Comparison of ENCODE assay signal across 27 mouse cellular contexts in genomic region chrX:140688335-140688734, GRCm38 (mm10). TPM values are rescaled to one million over a fixed set of nuclear protein-coding genes. Genes with fewer than 3 reads are reported as not detected.
DNase-seq lines count a peak whose midpoint lies in the region; ATAC-seq and TF ChIP-seq lines count a peak whose summit lies in the region.
"Had no signal": no experiment of that assay in that cellular context is flagged by ENCODE, and none has a peak within 500 bp of the region (broad histone marks: within the 10 kb centered on the region; RNA-seq: fewer than 3 reads in every experiment).

No protein-coding gene starts in this region.

- H3K36me3 ChIP-seq in lung, postnatal 0 days (ENCODE audit: insufficient read depth, low read length) = no peaks in the 10 kb centered on the region
- no peaks in the 10 kb centered on the region for H3K36me3 ChIP-seq in midbrain, embryonic 13.5 days
- H3K36me3 ChIP-seq: hindbrain, embryonic 10.5 days; hindbrain, embryonic 15.5 days; kidney, embryonic 15.5 days; liver, embryonic 12.5 days; neural tube, embryonic 13.5 days had no signal

- peak; percentile 72; the same call in 1 of the 2 replicates for ATAC-seq in lung, postnatal 0 days
- ATAC-seq in midbrain, embryonic 13.5 days = no peak
- ATAC-seq: forebrain, embryonic 13.5 days; inflammation-experienced regulatory T-cells, adult 6 months; liver, embryonic 12.5 days; liver, postnatal 0 days; Patski had no signal

- peak; percentile 24 for DNase-seq in cerebellum, adult 11-12 months
- DNase-seq in cerebellum, adult 8-10 months = no peak
- peak; percentile 9 to 52 for DNase-seq in lung, adult 18-20 months
- no peak for DNase-seq in lung, adult 2 months
- peak; percentile 39 for DNase-seq in lung, postnatal 0 days (ENCODE audit: low spot score)
- DNase-seq in left cerebral cortex, postnatal 14 days (ENCODE audit: low spot score in 2 of 2) = no peak
- no peak for DNase-seq in neural tube, embryonic 10.5 days (ENCODE audit: extremely low spot score, low spot score)
- DNase-seq: adrenal gland, postnatal 10 days; gastrocnemius, postnatal 10 days; heart, postnatal 10 days; kidney, adult 11 months; left cerebral cortex, postnatal 4 days; liver, postnatal 0 days had no signal

- TF ChIP-seq CTCF in lung, adult 2 months (IDR thresholded peaks at IDR 0.05; ENCODE audit: insufficient read depth, low read length) = no peak
- TF ChIP-seq CTCF in lung, postnatal 0 days (IDR thresholded peaks at IDR 0.05) = no peak

- H3K4me1 ChIP-seq in lung, adult 2 months (ENCODE audit: control insufficient read depth, insufficient read depth, low read length) = peaks cover 5% of the 10 kb centered on the region; the same call in 1 of the 2 replicates
- no peaks in the 10 kb centered on the region for H3K4me1 ChIP-seq in lung, postnatal 0 days (ENCODE audit: insufficient read depth, low read depth, low read length)
- H3K4me1 ChIP-seq in midbrain, embryonic 13.5 days (replicated peaks) = no peaks in the 10 kb centered on the region
- H3K4me1 ChIP-seq: forebrain, embryonic 13.5 days; hindbrain, embryonic 10.5 days; hindbrain, embryonic 15.5 days; kidney, embryonic 15.5 days; liver, embryonic 12.5 days; neural tube, embryonic 13.5 days had no signal

- no peak overlapping the region for H3K9ac ChIP-seq in lung, postnatal 0 days (replicated peaks; ENCODE audit: low read depth)
- H3K9ac ChIP-seq in midbrain, embryonic 13.5 days (replicated peaks) = no peak overlapping the region
- H3K9ac ChIP-seq: forebrain, embryonic 13.5 days; heart, embryonic 13.5 days; hindbrain, embryonic 15.5 days; kidney, embryonic 15.5 days; liver, embryonic 12.5 days; liver, postnatal 0 days; neural tube, embryonic 13.5 days had no signal

- no peak overlapping the region for H3K4me3 ChIP-seq in lung, adult 2 months (replicated peaks; ENCODE audit: extremely low read depth, low read depth, low read length)
- no peak overlapping the region for H3K4me3 ChIP-seq in lung, postnatal 0 days (ENCODE audit: low read depth, low read length)
- H3K4me3 ChIP-seq in midbrain, embryonic 13.5 days (replicated peaks) = no peak overlapping the region
- H3K4me3 ChIP-seq: forebrain, embryonic 13.5 days; heart, embryonic 13.5 days; hindbrain, embryonic 10.5 days; hindbrain, embryonic 15.5 days; kidney, embryonic 15.5 days; layer of hippocampus, adult 2 months; liver, embryonic 12.5 days; myocyte; neural tube, embryonic 13.5 days had no signal

- H3K27ac ChIP-seq in lung, postnatal 0 days (ENCODE audit: low read length) = no peak overlapping the region; the same call in 1 of the 2 replicates
- no peak overlapping the region for H3K27ac ChIP-seq in midbrain, embryonic 13.5 days
- H3K27ac ChIP-seq: forebrain, embryonic 13.5 days; heart, embryonic 13.5 days; hindbrain, embryonic 10.5 days; hindbrain, embryonic 15.5 days; kidney, embryonic 15.5 days; layer of hippocampus, adult 2 months; liver, embryonic 12.5 days; neural tube, embryonic 13.5 days had no signal

- no peak overlapping the region for H3K4me2 ChIP-seq in lung, postnatal 0 days (replicated peaks; ENCODE audit: low read depth, low read length)
- no peak overlapping the region for H3K4me2 ChIP-seq in midbrain, embryonic 13.5 days (replicated peaks)
- H3K4me2 ChIP-seq: forebrain, embryonic 13.5 days; heart, embryonic 13.5 days; hindbrain, embryonic 15.5 days; kidney, embryonic 15.5 days; liver, embryonic 12.5 days; midbrain, embryonic 11.5 days; neural tube, embryonic 13.5 days had no signal

- no peaks in the 10 kb centered on the region for H3K27me3 ChIP-seq in lung, postnatal 0 days (replicated peaks; ENCODE audit: insufficient read depth, low read length)
- peaks cover 73% of the 10 kb centered on the region for H3K27me3 ChIP-seq in midbrain, embryonic 13.5 days

- intact Hi-C loops in left cerebral cortex, postnatal 14 days (cut with DNase I) = no loop called here

- no peak for TF ChIP-seq POLR2A in lung, adult 2 months (IDR thresholded peaks at IDR 0.05; ENCODE audit: borderline replicate concordance, extremely low read depth, low read depth, low read length)

- H3K9me3 ChIP-seq in lung, postnatal 0 days (ENCODE audit: low read length) = no peaks in the 10 kb centered on the region
- H3K9me3 ChIP-seq in midbrain, embryonic 13.5 days = no peaks in the 10 kb centered on the region
- H3K9me3 ChIP-seq: forebrain, embryonic 13.5 days; heart, embryonic 13.5 days; hindbrain, embryonic 10.5 days; hindbrain, embryonic 15.5 days; kidney, embryonic 15.5 days; liver, embryonic 12.5 days; neural tube, embryonic 13.5 days had no signal

- TF ChIP-seq EP300 in lung, postnatal 0 days (IDR thresholded peaks at IDR 0.05) = peak; percentile 78

- WGBS in lung, adult 2 months = 56% methylated on average over 2 of the region's 2 CpGs
- 64% methylated on average over 2 of the region's 2 CpGs for WGBS in lung, postnatal 0 days
- WGBS in midbrain, embryonic 13.5 days = 89% methylated on average over 2 of the region's 2 CpGs

RNA-seq across cellular contexts. Expression of gene Mid2, which starts 23.9 kb away (rescaled TPM):
- polyA plus RNA-seq in lung, adult 2 months (2012; rRNA removed) = 20.8 and 23.3 TPM in 2 replicates
- 7.7 and 9.0 TPM in 2 replicates for polyA plus RNA-seq in lung, postnatal 0 days (2015; fragmentation: Nextera tagmentation; extraction: Ambion mirVana)
- total RNA-seq in left cerebral cortex, postnatal 14 days (2021) = 10 to 100 TPM; 25.0 to 27.0 TPM
- polyA plus RNA-seq in midbrain, embryonic 13.5 days (2015; fragmentation: Nextera tagmentation; extraction: Ambion mirVana) = 3.4 and 3.9 TPM in 2 replicates
- total RNA-seq: MEL had no signal

Comparison
In these comparisons a context has a peak if more than half of its experiments do, and no peak if none do; other contexts are left out.
1. DNase-seq: peak in cerebellum, adult 11-12 months (single experiment), lung, adult 18-20 months (2 of 2) and lung, postnatal 0 days (single experiment); none in cerebellum, adult 8-10 months (single experiment), lung, adult 2 months (single experiment), left cerebral cortex, postnatal 14 days (0 of 2) and neural tube, embryonic 10.5 days (single experiment).